Mouse (Mus musculus): Measurements from ENCODE around the gene Stab2.

DNA sequence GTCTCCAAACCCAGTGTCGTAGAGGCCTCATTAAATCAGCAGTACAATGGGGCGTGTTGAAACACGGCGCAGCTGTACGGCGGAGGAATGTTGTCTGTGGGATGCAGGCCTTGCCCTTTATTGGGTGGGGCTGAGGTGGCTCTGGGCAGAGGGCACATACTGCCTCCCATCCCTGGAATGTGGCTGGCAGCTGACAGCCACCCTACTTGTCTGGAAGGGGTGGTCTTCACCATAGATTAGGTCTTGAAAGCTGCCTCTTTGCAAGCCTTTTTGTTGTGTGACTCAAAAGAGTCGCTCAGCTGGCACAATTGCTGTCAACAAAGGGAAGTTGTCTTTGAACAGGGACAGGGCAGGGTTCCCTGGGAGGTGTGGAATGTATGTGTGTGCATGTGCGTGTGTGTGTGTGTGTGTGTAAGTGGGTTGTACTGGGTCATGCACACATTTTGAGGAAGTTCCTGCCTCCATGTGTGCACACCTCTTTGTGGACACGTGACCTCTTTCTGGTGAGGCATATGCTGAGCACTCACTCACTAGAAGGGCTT, 8.4 kb upstream of the Stab2 start:
- TF ChIP-seq CTCF (IDR thresholded peaks at IDR 0.05; ENCODE audit: control insufficient read depth, insufficient read depth, low read length), result no peak
- TF ChIP-seq POLR2A (IDR thresholded peaks at IDR 0.05; ENCODE audit: borderline replicate concordance, control insufficient read depth, low read depth, low read length), result no peak

All from bone marrow, adult 2 months (tissue).